Mouse (Mus musculus): ENCODE data around the gene Bcas2. TPM values are rescaled to one million over a fixed set of nuclear protein-coding genes. Genes with fewer than 3 reads are reported as not detected.
A peak's percentile ranks its signal among the peaks of the same experiment; 100 is the strongest.
"Not testable (repeated sequence)": the region's sequence is repeated elsewhere in the genome, so short reads cannot be mapped to it uniquely, and the experiment has no call there.

Gene Bcas2
- polyA plus RNA-seq, 1 experiment from 2014 or later: 211 TPM

DNA sequence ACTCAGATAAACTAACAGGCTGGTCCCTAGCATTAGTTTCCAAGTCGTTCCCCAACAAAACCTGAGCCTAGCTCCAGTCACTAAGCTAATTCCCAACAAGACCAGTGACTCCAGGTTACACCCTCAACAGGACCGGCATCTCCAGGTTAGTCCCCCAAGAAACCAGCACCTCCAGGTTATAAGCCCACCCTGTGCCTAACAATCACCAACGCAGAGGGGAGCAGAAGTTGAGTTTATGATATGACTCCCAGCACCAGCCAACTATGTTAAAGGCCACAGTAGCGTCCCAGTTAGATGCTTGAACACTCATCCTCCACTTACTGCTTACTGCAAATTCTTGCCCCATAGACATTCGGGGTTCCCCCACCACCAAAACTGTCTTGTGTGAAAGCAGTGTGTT, 27.9 kb downstream of the Bcas2 start:
- Histone ChIP-seq H3K4me2 (no peak overlapping the region), H3K27ac (peak overlapping the region; percentile 40), H3K27me3 (no peaks in the 10 kb centered on the region), H3K4me1 (replicated peaks) (peaks cover 40% of the 10 kb centered on the region), H3K9ac (no peak overlapping the region), H3K36me3 (no peaks in the 10 kb centered on the region), H3K4me3 (replicated peaks) (no peak overlapping the region), H3K9me3 (replicated peaks) (0 out of 2 replicates have a peak, but pooled peaks cover 6% of the 10 kb centered on the region)
- ATAC-seq (ENCODE audit: low read depth) (no peak), DNase-seq (no peak)
- 78% methylated on average over 5 of the region's 5 CpGs for WGBS (ENCODE audit: insufficient replicate concordance)

DNA sequence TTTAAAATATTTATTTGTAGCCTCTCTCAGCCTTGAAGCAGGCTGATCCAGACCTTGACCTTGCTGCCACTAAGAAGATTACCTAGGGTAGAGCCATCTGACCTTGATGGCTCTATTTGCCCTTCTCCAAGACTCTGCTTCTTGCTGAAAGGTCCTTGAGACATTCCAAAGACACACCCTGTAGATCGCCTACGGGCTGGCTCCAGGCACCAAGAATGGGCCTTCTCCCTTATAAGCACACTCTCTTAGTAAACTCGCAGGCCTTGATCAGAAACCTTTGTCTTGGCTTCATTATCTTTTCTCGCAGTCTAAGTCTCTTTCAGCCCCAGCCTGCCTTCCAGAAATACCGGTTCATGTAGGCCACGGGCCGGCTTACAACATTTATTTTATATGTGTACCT, 29.6 kb downstream of the Bcas2 start:
- not testable (repeated sequence) for DNase-seq; ATAC-seq (ENCODE audit: low read depth); H3K36me3 ChIP-seq; H3K27ac ChIP-seq; H3K27me3 ChIP-seq; H3K9ac ChIP-seq; H3K4me2 ChIP-seq; H3K4me3 ChIP-seq (replicated peaks); H3K9me3 ChIP-seq (replicated peaks)
- WGBS (ENCODE audit: insufficient replicate concordance): 85% methylated on average over 7 of the region's 7 CpGs
- H3K4me1 ChIP-seq (replicated peaks): peaks cover 23% of the 10 kb centered on the region

DNA sequence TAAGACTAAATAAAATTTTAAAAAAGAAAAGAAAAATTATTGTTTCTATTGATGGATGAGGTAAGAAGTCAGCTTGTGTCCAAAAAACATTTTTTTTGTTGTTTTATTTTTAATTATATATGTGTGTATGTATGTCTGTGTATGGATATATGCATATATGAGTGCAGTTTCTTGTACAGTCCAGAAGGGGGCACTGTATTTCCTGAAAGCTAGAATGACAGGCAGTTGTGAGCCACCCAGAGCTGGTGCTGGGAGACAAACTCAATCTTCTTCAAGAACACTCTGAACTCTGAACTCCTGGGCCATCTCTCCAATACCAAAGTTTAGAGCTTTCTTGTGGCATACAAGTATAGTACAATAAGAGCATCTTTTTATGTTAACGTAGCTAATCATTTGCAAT, 32.1 kb downstream of the Bcas2 start:
- 0 out of 2 replicates have a peak, but pooled peaks cover 6% of the 10 kb centered on the region for H3K9me3 ChIP-seq (replicated peaks)
- ATAC-seq (ENCODE audit: low read depth) (no peak), DNase-seq (no peak)
- no peaks in the 10 kb centered on the region for H3K36me3 ChIP-seq
- H3K4me1 ChIP-seq (replicated peaks): 0 out of 2 replicates have a peak, but pooled peaks cover 6% of the 10 kb centered on the region
- H3K9ac ChIP-seq: no peak overlapping the region
- 96% methylated on average over 1 of the region's 1 CpGs for WGBS (ENCODE audit: insufficient replicate concordance)
- no peak overlapping the region for H3K27ac ChIP-seq
- no peak overlapping the region for H3K4me2 ChIP-seq
- no peak overlapping the region for H3K4me3 ChIP-seq (replicated peaks)
- no peaks in the 10 kb centered on the region for H3K27me3 ChIP-seq

DNA sequence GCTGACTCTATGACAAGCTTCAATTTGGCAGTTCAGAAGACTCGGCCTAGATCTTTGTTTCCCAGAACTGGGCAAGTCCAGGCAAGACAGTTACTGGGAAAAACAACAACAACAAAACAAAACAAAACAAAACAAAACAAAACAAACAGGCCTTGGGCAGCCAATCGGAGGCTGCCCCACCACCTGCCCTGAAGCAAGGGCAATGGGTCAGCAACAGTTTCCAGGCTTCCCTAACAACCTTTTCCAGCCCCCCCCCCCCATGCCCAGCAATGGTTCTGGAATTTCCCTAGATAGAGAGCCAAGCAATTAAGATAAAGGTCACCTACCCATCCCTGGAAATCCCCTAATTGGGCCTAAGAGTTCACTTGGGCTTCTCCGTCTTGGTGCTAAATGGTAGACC, 33.0 kb downstream of the Bcas2 start:
- DNase-seq (no peak), ATAC-seq (ENCODE audit: low read depth) (no peak)
- no peak overlapping the region for H3K27ac ChIP-seq
- H3K27me3 ChIP-seq: no peaks in the 10 kb centered on the region
- H3K9me3 ChIP-seq (replicated peaks): 0 out of 2 replicates have a peak, but pooled peaks cover 6% of the 10 kb centered on the region
- no peaks in the 10 kb centered on the region for H3K36me3 ChIP-seq
- H3K4me1 ChIP-seq (replicated peaks): 0 out of 2 replicates have a peak, but pooled peaks cover 4% of the 10 kb centered on the region
- 82% methylated on average over 3 of the region's 3 CpGs for WGBS (ENCODE audit: insufficient replicate concordance)
- no peak overlapping the region for H3K4me3 ChIP-seq (replicated peaks)
- no peak overlapping the region for H3K9ac ChIP-seq
- H3K4me2 ChIP-seq: no peak overlapping the region

DNA sequence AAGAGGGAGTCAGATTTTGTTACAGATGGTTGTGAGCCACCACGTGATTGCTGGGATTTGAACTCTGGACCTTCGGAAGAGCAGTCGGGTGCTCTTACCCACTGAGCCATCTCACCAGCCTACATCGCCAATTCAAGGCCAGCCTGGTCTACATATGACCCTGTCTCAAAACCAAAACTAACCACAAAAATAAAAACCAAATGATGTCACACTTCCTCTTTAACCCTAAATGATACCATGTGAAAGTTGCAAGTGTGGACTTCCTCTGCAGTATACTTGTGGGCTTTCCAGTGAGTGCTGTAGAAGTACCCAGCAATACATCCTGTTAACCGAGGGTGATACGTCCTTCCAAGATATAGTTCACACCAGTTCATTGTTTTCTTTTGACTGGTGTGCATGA, 34.9 kb downstream of the Bcas2 start:
- Histone ChIP-seq H3K9me3 (replicated peaks) (0 out of 2 replicates have a peak, but pooled peaks cover 2% of the 10 kb centered on the region), H3K4me2 (no peak overlapping the region), H3K9ac (no peak overlapping the region), H3K4me1 (replicated peaks) (0 out of 2 replicates have a peak, but pooled peaks cover 4% of the 10 kb centered on the region), H3K27me3 (no peaks in the 10 kb centered on the region), H3K4me3 (replicated peaks) (no peak overlapping the region), H3K36me3 (no peaks in the 10 kb centered on the region), H3K27ac (peak overlapping the region; percentile 29; the same call in 1 of the 2 replicates)
- 43% methylated on average over 6 of the region's 6 CpGs for WGBS (ENCODE audit: insufficient replicate concordance)
- DNase-seq (no peak), ATAC-seq (ENCODE audit: low read depth) (peak; percentile 29; the same call in 1 of the 2 replicates)

DNA sequence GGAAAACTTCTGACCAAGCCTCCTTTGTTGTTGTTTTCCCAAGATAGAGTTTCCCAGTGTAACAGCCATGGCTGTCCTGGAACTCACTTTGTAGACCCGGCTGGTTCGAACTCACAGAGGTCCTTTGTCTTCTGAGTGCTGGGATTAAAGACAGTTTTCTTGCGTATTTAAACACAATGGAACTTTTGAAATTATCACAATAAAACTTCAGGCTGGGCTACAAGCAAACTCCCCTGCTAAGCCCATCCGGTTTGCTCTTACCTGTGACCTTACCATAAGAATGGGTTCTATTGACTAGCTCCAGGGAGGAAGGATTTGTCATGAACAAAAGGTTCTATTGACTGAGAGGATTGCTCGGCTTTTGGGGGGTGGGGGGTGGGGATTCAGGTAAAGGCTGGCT, 36.3 kb downstream of the Bcas2 start:
- ATAC-seq (ENCODE audit: low read depth): no peak
- Histone ChIP-seq H3K4me1 (replicated peaks) (peaks cover 10% of the 10 kb centered on the region), H3K9me3 (replicated peaks) (0 out of 2 replicates have a peak, but pooled peaks cover 2% of the 10 kb centered on the region), H3K27ac (no peak overlapping the region), H3K36me3 (no peaks in the 10 kb centered on the region), H3K4me2 (no peak overlapping the region), H3K9ac (no peak overlapping the region), H3K4me3 (replicated peaks) (no peak overlapping the region), H3K27me3 (no peaks in the 10 kb centered on the region)
- no peak for DNase-seq
- WGBS (ENCODE audit: insufficient replicate concordance): 57% methylated on average over 5 of the region's 5 CpGs

DNA sequence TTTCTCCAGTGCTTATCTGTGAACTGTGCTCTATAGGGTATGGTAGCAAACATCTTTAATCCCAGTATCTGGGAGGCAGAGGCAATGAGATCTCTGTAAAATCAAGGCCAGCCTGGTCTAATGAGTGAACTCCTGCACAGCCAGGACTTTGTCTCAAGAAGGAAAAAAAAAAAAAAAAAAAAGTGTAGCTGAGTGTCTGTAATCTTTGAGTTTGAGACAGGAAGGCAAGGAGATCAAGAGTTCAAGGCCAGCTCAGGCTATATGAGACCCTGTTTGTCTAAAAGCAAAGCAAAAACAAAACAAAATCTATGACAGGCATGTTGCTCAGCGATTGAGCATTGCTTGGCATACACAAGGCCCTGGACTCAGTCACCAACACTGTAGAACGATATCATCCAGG, 36.8 kb downstream of the Bcas2 start:
- 0 out of 2 replicates have a peak, but pooled peaks cover 2% of the 10 kb centered on the region for H3K9me3 ChIP-seq (replicated peaks)
- H3K27ac ChIP-seq: no peak overlapping the region
- no peaks in the 10 kb centered on the region for H3K36me3 ChIP-seq
- peaks cover 14% of the 10 kb centered on the region for H3K4me1 ChIP-seq (replicated peaks)
- H3K4me3 ChIP-seq (replicated peaks): no peak overlapping the region
- no peak overlapping the region for H3K4me2 ChIP-seq
- ATAC-seq (ENCODE audit: low read depth) (no peak), DNase-seq (no peak)
- WGBS (ENCODE audit: insufficient replicate concordance): 75% methylated on average over 2 of the region's 2 CpGs
- H3K9ac ChIP-seq: no peak overlapping the region
- no peaks in the 10 kb centered on the region for H3K27me3 ChIP-seq

DNA sequence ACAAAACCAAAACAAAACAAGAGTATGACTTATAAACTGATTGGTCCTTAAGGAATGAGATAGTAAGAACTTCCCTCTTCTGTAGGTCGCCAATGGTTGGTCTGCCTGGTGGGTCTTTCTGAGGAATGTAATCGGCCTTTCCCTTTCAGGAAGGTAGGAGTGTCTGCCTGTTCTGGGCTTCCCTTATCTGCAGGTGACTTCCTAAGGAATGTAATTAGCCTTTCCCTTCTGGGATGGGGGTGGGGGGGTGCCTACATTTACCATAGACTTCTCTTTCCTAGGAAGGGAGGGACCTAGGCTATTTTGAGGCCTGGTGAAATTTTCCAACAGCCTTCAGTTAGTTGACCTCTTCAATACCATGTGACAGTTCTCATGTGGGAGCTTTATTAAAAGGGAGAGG, 39.6 kb downstream of the Bcas2 start:
- H3K27ac ChIP-seq: no peak overlapping the region
- 51% methylated on average over 2 of the region's 2 CpGs for WGBS (ENCODE audit: insufficient replicate concordance)
- H3K9ac ChIP-seq: no peak overlapping the region
- DNase-seq (no peak), ATAC-seq (ENCODE audit: low read depth) (no peak)
- H3K9me3 ChIP-seq (replicated peaks): no peaks in the 10 kb centered on the region
- no peaks in the 10 kb centered on the region for H3K27me3 ChIP-seq
- no peak overlapping the region for H3K4me3 ChIP-seq (replicated peaks)
- H3K36me3 ChIP-seq: no peaks in the 10 kb centered on the region
- H3K4me1 ChIP-seq (replicated peaks): peaks cover 15% of the 10 kb centered on the region
- no peak overlapping the region for H3K4me2 ChIP-seq

DNA sequence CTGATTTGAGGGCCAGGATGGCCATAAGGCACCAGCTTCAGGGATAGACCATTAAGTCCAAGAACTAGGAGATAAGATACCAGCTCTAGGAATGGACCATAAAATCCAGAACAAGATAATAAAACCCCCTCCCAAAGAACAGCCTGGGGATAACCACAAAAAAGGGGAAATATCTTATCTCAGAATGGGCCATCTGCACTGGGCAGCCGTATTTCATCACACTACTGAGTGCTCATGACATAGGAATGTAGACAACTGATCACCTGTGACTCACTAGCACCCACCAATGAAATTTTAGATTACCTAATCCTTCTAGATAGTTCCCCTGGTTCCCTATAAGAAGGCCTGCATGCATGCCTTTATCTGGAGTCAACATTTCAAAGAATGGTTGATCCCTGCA, 40.7 kb downstream of the Bcas2 start:
- Histone ChIP-seq H3K9me3 (replicated peaks) (no peaks in the 10 kb centered on the region), H3K27ac (no peak overlapping the region), H3K4me3 (replicated peaks) (no peak overlapping the region), H3K9ac (no peak overlapping the region), H3K36me3 (no peaks in the 10 kb centered on the region), H3K4me1 (replicated peaks) (peaks cover 15% of the 10 kb centered on the region), H3K27me3 (no peaks in the 10 kb centered on the region), H3K4me2 (no peak overlapping the region)
- no peak for ATAC-seq (ENCODE audit: low read depth)
- DNase-seq: no peak
- WGBS (ENCODE audit: insufficient replicate concordance): 14% methylated on average over 1 of the region's 1 CpGs

DNA sequence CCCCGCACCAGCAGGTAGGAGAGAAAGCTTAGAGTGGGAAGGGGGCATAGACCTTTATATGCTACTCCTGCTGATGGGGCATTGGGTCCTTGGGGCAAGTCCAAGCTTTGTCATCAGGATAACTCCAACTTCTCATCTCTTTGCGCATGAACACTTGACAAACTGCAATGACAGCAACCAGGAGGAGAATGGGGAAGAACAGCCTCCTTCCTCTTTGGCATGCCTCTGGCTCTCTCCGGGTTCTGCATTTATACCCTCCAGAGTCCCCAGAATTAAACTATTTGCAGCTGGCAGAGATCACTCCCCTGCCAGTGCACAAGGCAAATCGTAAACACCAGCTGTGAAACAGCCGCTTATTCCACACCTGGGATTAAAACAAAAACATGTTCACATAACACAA, 42.1 kb downstream of the Bcas2 start:
- Histone ChIP-seq H3K27me3 (no peaks in the 10 kb centered on the region), H3K4me1 (replicated peaks) (peaks cover 11% of the 10 kb centered on the region), H3K9ac (no peak overlapping the region), H3K27ac (no peak overlapping the region), H3K4me3 (replicated peaks) (no peak overlapping the region), H3K9me3 (replicated peaks) (no peaks in the 10 kb centered on the region), H3K36me3 (no peaks in the 10 kb centered on the region), H3K4me2 (no peak overlapping the region)
- no peak for ATAC-seq (ENCODE audit: low read depth)
- DNase-seq: no peak
- 69% methylated on average over 5 of the region's 5 CpGs for WGBS (ENCODE audit: insufficient replicate concordance)

DNA sequence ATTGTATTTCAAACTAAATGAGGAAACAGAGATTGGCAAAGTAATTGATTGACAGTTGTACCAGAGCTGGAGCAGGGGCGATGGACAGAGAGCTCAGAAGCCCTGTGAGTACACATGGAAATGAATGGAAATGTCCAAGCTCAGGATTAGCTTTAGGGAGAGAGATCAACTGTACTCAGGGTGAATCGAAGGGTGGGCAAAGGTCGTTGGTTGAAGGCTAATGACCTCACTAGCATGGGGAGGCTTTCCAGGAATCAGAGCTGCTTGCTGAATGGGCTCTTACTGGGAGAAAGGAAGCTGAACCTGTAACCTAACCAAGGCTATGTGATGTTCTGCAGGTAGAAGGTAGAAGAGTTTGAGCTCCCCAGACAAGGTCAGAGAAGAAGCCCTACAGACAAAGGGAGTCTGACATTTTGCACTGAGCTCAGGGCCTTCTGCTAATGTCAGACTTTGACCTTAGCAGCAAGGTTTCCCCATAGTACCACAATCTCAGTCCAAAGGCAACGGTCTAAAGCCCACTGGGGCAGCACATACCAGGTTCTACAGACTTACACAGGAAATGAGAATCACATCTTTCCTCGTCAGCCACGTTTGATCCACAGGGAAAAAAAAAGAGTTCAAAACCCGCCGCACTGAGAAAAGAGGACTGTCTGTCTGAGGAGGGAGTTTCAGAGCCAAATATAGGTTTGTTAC, 43.3 kb downstream of the Bcas2 start:
- DNase-seq: no peak
- no peak overlapping the region for H3K9ac ChIP-seq
- no peaks in the 10 kb centered on the region for H3K9me3 ChIP-seq (replicated peaks)
- H3K36me3 ChIP-seq: no peaks in the 10 kb centered on the region
- H3K27me3 ChIP-seq: no peaks in the 10 kb centered on the region
- no peak overlapping the region for H3K4me2 ChIP-seq
- no peak overlapping the region for H3K4me3 ChIP-seq (replicated peaks)
- 0 out of 2 replicates have a peak, but pooled peaks have one; percentile 29 for ATAC-seq (ENCODE audit: low read depth)
- 68% methylated on average over 8 of the region's 8 CpGs for WGBS (ENCODE audit: insufficient replicate concordance)
- H3K27ac ChIP-seq: no peak overlapping the region
- peaks cover 11% of the 10 kb centered on the region for H3K4me1 ChIP-seq (replicated peaks)

DNA sequence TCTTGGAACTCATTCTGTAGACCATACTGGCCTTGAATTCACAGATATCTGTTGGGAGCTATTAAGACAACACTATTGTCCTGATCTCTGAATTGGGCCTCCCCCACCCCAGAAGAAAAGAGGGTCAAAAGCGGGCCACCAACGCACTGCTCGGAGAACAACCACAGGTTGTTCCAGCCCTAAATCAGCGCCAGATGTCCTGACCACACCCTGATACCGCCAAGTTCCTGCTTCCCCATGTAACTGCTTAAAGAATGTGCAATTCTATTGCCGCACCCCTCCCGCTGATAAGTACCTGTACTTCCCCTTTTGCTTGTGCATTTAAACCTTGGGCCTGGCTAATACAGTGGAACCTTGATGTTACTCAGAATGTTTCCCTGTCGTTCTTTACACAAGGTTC, 43.9 kb downstream of the Bcas2 start:
- not testable (repeated sequence) for H3K27me3 ChIP-seq; DNase-seq; H3K9ac ChIP-seq; ATAC-seq (ENCODE audit: low read depth); H3K4me3 ChIP-seq (replicated peaks); H3K36me3 ChIP-seq; H3K27ac ChIP-seq; H3K4me2 ChIP-seq; H3K9me3 ChIP-seq (replicated peaks)
- H3K4me1 ChIP-seq (replicated peaks): peaks cover 11% of the 10 kb centered on the region
- 72% methylated on average over 8 of the region's 8 CpGs for WGBS (ENCODE audit: insufficient replicate concordance)

Data from liver, embryonic 13.5 days (tissue).